Comparison of ENCODE assay signal across 24 mouse cellular contexts in the genomic region with DNA sequence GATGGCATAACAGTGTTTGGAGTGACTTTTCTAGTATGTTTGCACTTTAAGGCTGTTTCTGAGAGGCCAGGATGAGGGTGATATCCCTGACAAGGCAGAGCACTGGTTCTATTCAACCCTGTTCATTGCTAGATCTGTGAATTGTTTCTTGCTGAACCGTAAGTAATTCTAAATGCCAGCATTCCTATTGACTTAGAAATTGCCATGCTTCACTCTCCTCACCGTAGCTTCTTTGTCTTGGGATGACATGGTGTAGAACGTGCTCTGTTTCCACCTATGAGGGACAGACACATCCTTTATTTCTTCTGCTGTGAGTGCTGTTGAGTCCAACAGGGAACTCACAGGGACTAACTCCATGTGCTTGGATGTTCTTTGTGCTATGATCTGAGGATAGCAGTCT.
DNase-seq lines count a peak whose midpoint lies in the region; ATAC-seq lines count a peak whose summit lies in the region.
"Had no signal": no experiment of that assay in that cellular context is flagged by ENCODE, and none has a peak within 500 bp of the region (broad histone marks: within the 10 kb centered on the region; RNA-seq: fewer than 3 reads in every experiment).

No protein-coding gene starts in this region.

- no peak overlapping the region for H3K4me2 ChIP-seq in hindbrain, embryonic 14.5 days (replicated peaks)
- no peak overlapping the region for H3K4me2 ChIP-seq in midbrain, embryonic 15.5 days
- H3K4me2 ChIP-seq: embryonic facial prominence, embryonic 13.5 days; heart, embryonic 11.5 days had no signal

- peaks cover 15% of the 10 kb centered on the region for H3K4me1 ChIP-seq in hindbrain, embryonic 10.5 days (replicated peaks)
- H3K4me1 ChIP-seq in hindbrain, embryonic 14.5 days (replicated peaks; ENCODE audit: control insufficient read depth, insufficient read depth, low read length): no peaks in the 10 kb centered on the region
- H3K4me1 ChIP-seq in midbrain, embryonic 10.5 days: peaks cover 13% of the 10 kb centered on the region
- H3K4me1 ChIP-seq in midbrain, embryonic 15.5 days: no peaks in the 10 kb centered on the region
- H3K4me1 ChIP-seq: embryonic facial prominence, embryonic 10.5 days; embryonic facial prominence, embryonic 13.5 days had no signal

- ATAC-seq in hindbrain, embryonic 14.5 days (ENCODE audit: low FRiP score): no peak
- ATAC-seq in midbrain, embryonic 15.5 days (replicated peaks): no peak
- ATAC-seq: activated CD4-positive, CD25-positive, alpha-beta regulatory T cell, adult 4 months; CD4-positive, CD25-positive, alpha-beta regulatory T cell, adult 4 months; forebrain, embryonic 14.5 days; forebrain, postnatal 0 days; intestine, postnatal 0 days had no signal

- H3K9me3 ChIP-seq in hindbrain, embryonic 10.5 days: no peaks in the 10 kb centered on the region
- H3K9me3 ChIP-seq in hindbrain, embryonic 14.5 days (ENCODE audit: control insufficient read depth, low read length): no peaks in the 10 kb centered on the region
- no peaks in the 10 kb centered on the region for H3K9me3 ChIP-seq in midbrain, embryonic 10.5 days (replicated peaks)
- H3K9me3 ChIP-seq in midbrain, embryonic 15.5 days: no peaks in the 10 kb centered on the region
- H3K9me3 ChIP-seq: embryonic facial prominence, embryonic 10.5 days; embryonic facial prominence, embryonic 13.5 days had no signal

- H3K27me3 ChIP-seq in hindbrain, embryonic 10.5 days (ENCODE audit: insufficient read depth, poor library complexity, severe bottlenecking): no peaks in the 10 kb centered on the region
- no peaks in the 10 kb centered on the region for H3K27me3 ChIP-seq in hindbrain, embryonic 14.5 days (ENCODE audit: control insufficient read depth, insufficient read depth, low read length)
- H3K27me3 ChIP-seq in midbrain, embryonic 10.5 days (ENCODE audit: low read depth, poor library complexity, severe bottlenecking): no peaks in the 10 kb centered on the region
- no peaks in the 10 kb centered on the region for H3K27me3 ChIP-seq in midbrain, embryonic 15.5 days (replicated peaks)
- H3K27me3 ChIP-seq: embryonic facial prominence, embryonic 13.5 days had no signal

- WGBS in hindbrain, embryonic 10.5 days: 51% methylated on average over 3 of the region's 3 CpGs
- WGBS in hindbrain, embryonic 14.5 days: 28% methylated on average over 3 of the region's 3 CpGs
- WGBS in midbrain, embryonic 10.5 days: 70% methylated on average over 3 of the region's 3 CpGs
- WGBS in midbrain, embryonic 15.5 days: 38% methylated on average over 3 of the region's 3 CpGs

- no peak overlapping the region for H3K9ac ChIP-seq in hindbrain, embryonic 14.5 days
- no peak overlapping the region for H3K9ac ChIP-seq in midbrain, embryonic 15.5 days
- H3K9ac ChIP-seq: embryonic facial prominence, embryonic 13.5 days; forebrain, postnatal 0 days had no signal

- no peak overlapping the region for H3K4me3 ChIP-seq in hindbrain, embryonic 10.5 days
- H3K4me3 ChIP-seq in hindbrain, embryonic 14.5 days (replicated peaks; ENCODE audit: low read length): no peak overlapping the region
- no peak overlapping the region for H3K4me3 ChIP-seq in midbrain, embryonic 10.5 days
- no peak overlapping the region for H3K4me3 ChIP-seq in midbrain, embryonic 15.5 days
- H3K4me3 ChIP-seq: embryonic facial prominence, embryonic 10.5 days; embryonic facial prominence, embryonic 13.5 days; erythroblast, embryonic 14.5 days; gastrocnemius, adult 2 months had no signal

- H3K27ac ChIP-seq in hindbrain, embryonic 10.5 days: peak overlapping the region; percentile 66; the same call in 1 of the 2 replicates
- H3K27ac ChIP-seq in hindbrain, embryonic 14.5 days: no peak overlapping the region
- peak overlapping the region; percentile 42; the same call in 1 of the 2 replicates for H3K27ac ChIP-seq in midbrain, embryonic 10.5 days (replicated peaks)
- H3K27ac ChIP-seq in midbrain, embryonic 15.5 days: no peak overlapping the region
- H3K27ac ChIP-seq: embryonic facial prominence, embryonic 10.5 days; embryonic facial prominence, embryonic 13.5 days; gastrocnemius, adult 2 months had no signal

- H3K36me3 ChIP-seq in hindbrain, embryonic 10.5 days: no peaks in the 10 kb centered on the region
- H3K36me3 ChIP-seq in hindbrain, embryonic 14.5 days (replicated peaks; ENCODE audit: control insufficient read depth, insufficient read depth): no peaks in the 10 kb centered on the region
- H3K36me3 ChIP-seq in midbrain, embryonic 10.5 days: no peaks in the 10 kb centered on the region
- H3K36me3 ChIP-seq in midbrain, embryonic 15.5 days (replicated peaks): no peaks in the 10 kb centered on the region
- H3K36me3 ChIP-seq: embryonic facial prominence, embryonic 10.5 days; embryonic facial prominence, embryonic 13.5 days had no signal

- no peak for DNase-seq in hindbrain, embryonic 10.5 days (ENCODE audit: low spot score)
- DNase-seq in hindbrain, embryonic 14.5 days (ENCODE audit: low spot score): no peak
- DNase-seq in midbrain, embryonic 10.5 days (ENCODE audit: low spot score): no peak
- DNase-seq in Muller cell, postnatal 12 days (ENCODE audit: inconsistent ontology term): peak; percentile 82
- DNase-seq in retina, embryonic 14.5 days (ENCODE audit: low spot score): peak; percentile 42
- no peak for DNase-seq in left cerebral cortex, adult 18-20 months (ENCODE audit: low spot score in 2 of 2)
- DNase-seq: adrenal gland, adult 8-10 months; adrenal gland, postnatal 25 days; cerebellum, adult 11-12 months; cerebellum, adult 9-10 months; cerebellum, postnatal 14 days; forebrain, postnatal 0 days; gastrocnemius, adult 2 months; gastrocnemius, postnatal 14 days; heart, adult 11 months had no signal

Comparison
In these comparisons a context has a peak if more than half of its experiments do, and no peak if none do; other contexts are left out.
1. H3K27ac ChIP-seq: peak in hindbrain, embryonic 10.5 days (single experiment) and midbrain, embryonic 10.5 days (single experiment); none in hindbrain, embryonic 14.5 days (single experiment) and midbrain, embryonic 15.5 days (single experiment).
2. DNase-seq: peak in Muller cell, postnatal 12 days (single experiment) and retina, embryonic 14.5 days (single experiment); none in hindbrain, embryonic 10.5 days (single experiment), hindbrain, embryonic 14.5 days (single experiment), midbrain, embryonic 10.5 days (single experiment) and left cerebral cortex, adult 18-20 months (0 of 2).